Mouse (Mus musculus): ENCODE results near the gene Gm2696. TPM values are rescaled to one million over a fixed set of nuclear protein-coding genes. Genes with fewer than 3 reads are reported as not detected.
"Not testable (repeated sequence)": the region's sequence is repeated elsewhere in the genome, so short reads cannot be mapped to it uniquely, and the experiment has no call there.

Gene Gm2696
- not detected in 2 replicates for polyA plus RNA-seq (2014; fragmentation: Nextera tagmentation; extraction: Ambion mirVana)

DNA sequence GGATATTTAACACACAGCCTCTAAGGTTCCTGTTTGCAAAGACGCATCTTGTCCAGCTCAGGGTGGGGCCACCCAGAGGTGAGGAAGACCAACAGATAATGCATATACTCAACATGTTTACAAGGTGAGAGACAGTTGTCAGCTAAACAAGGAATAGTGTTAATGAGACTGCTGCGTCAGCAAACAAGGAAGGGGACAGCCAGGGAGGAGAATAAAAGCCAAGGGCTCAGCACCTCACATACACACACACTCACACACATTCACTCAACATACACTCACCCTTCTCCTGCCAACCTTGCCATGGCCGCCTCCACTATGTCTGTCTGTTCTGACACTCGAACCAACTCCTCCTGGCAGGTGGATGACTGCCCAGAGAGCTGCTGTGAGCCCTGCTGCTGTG lies at the start of gene Gm2696:
Gm2696 (plus strand) TSS at position 301 of the 400 bp plus-strand sequence.
- H3K9ac ChIP-seq (replicated peaks; ENCODE audit: low read length) = no peak within 1 kb of the TSS
- no peak within 1 kb of the TSS for H3K4me2 ChIP-seq (ENCODE audit: low read length)
- no peaks in the 10 kb centered on the region for H3K4me1 ChIP-seq (ENCODE audit: control insufficient read depth, insufficient read depth, low read length)
- 65% methylated on average over 4 of the region's 4 CpGs for WGBS
- no peak within 1 kb of the TSS for H3K4me3 ChIP-seq (replicated peaks; ENCODE audit: low read depth, low read length)
- no peak within 1 kb of the TSS for H3K27ac ChIP-seq (replicated peaks; ENCODE audit: low read depth, low read length)
- DNase-seq (no peak), ATAC-seq (ENCODE audit: low FRiP score, low TSS enrichment) (no peak)
- H3K36me3 ChIP-seq (ENCODE audit: control insufficient read depth, insufficient read depth, low read length) = no peaks in the 10 kb centered on the region
- no peaks in the 10 kb centered on the region for H3K27me3 ChIP-seq (ENCODE audit: control insufficient read depth, insufficient read depth, low read length)
- H3K9me3 ChIP-seq (ENCODE audit: control insufficient read depth, low read length) = no peaks in the 10 kb centered on the region

DNA sequence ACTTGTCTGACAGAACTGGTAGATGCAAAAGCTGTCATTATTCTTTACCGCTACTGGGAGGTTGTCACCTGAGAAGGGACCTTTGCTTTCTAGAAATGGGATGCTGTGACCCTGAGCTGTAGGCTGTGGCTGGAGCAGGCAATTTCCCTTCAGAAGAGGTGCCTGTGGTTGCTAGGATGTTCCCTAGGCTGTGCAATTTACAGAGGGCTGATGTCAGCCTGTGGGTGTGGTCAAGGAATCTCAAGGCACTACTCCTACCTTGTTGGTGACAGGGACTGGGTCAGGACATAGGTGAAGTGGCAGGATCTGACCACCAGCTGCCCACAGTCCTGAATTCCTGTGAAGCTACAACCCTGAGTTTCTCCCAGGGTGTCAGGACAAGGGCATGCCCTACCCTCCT lies 44.8 kb upstream of the Gm2696 start:
- no peak overlapping the region for H3K4me2 ChIP-seq (ENCODE audit: low read length)
- H3K27me3 ChIP-seq (ENCODE audit: control insufficient read depth, insufficient read depth, low read length) = no peaks in the 10 kb centered on the region
- no peak overlapping the region for H3K9ac ChIP-seq (replicated peaks; ENCODE audit: low read length)
- H3K9me3 ChIP-seq (ENCODE audit: control insufficient read depth, low read length) = no peaks in the 10 kb centered on the region
- no peak overlapping the region for H3K4me3 ChIP-seq (replicated peaks; ENCODE audit: low read depth, low read length)
- WGBS = 81% methylated on average over 1 of the region's 1 CpGs
- no peak for ATAC-seq (ENCODE audit: low FRiP score, low TSS enrichment)
- H3K36me3 ChIP-seq (ENCODE audit: control insufficient read depth, insufficient read depth, low read length) = no peaks in the 10 kb centered on the region
- no peak overlapping the region for H3K27ac ChIP-seq (replicated peaks; ENCODE audit: low read depth, low read length)
- no peak for DNase-seq
- H3K4me1 ChIP-seq (ENCODE audit: control insufficient read depth, insufficient read depth, low read length) = no peaks in the 10 kb centered on the region

- not testable (repeated sequence) for H3K9ac ChIP-seq (replicated peaks; ENCODE audit: low read length); H3K9me3 ChIP-seq (ENCODE audit: control insufficient read depth, low read length); ATAC-seq (ENCODE audit: low FRiP score, low TSS enrichment); H3K4me2 ChIP-seq (ENCODE audit: low read length); H3K27me3 ChIP-seq (ENCODE audit: control insufficient read depth, insufficient read depth, low read length); H3K36me3 ChIP-seq (ENCODE audit: control insufficient read depth, insufficient read depth, low read length); DNase-seq; H3K4me1 ChIP-seq (ENCODE audit: control insufficient read depth, insufficient read depth, low read length); H3K4me3 ChIP-seq (replicated peaks; ENCODE audit: low read depth, low read length); H3K27ac ChIP-seq (replicated peaks; ENCODE audit: low read depth, low read length)
- WGBS = 79% methylated on average over 1 of the region's 1 CpGs
These were observed 43.3 kb upstream of the Gm2696 start, which contains the start of gene Gm3238 for GRCm38 (mm10) chr10:77771225-77771624. Gm3238 (minus strand) TSS chr10:77771325.

- H3K4me2 ChIP-seq (ENCODE audit: low read length); H3K4me3 ChIP-seq (replicated peaks; ENCODE audit: low read depth, low read length); H3K4me1 ChIP-seq (ENCODE audit: control insufficient read depth, insufficient read depth, low read length); ATAC-seq (ENCODE audit: low FRiP score, low TSS enrichment); H3K27me3 ChIP-seq (ENCODE audit: control insufficient read depth, insufficient read depth, low read length); H3K9ac ChIP-seq (replicated peaks; ENCODE audit: low read length); H3K36me3 ChIP-seq (ENCODE audit: control insufficient read depth, insufficient read depth, low read length); DNase-seq; H3K9me3 ChIP-seq (ENCODE audit: control insufficient read depth, low read length); H3K27ac ChIP-seq (replicated peaks; ENCODE audit: low read depth, low read length): not testable (repeated sequence)
- WGBS = 88% methylated on average over 2 of the region's 3 CpGs
These were observed 42.3 kb upstream of the Gm2696 start for GRCm38 (mm10) chr10:77772142-77772541.

DNA sequence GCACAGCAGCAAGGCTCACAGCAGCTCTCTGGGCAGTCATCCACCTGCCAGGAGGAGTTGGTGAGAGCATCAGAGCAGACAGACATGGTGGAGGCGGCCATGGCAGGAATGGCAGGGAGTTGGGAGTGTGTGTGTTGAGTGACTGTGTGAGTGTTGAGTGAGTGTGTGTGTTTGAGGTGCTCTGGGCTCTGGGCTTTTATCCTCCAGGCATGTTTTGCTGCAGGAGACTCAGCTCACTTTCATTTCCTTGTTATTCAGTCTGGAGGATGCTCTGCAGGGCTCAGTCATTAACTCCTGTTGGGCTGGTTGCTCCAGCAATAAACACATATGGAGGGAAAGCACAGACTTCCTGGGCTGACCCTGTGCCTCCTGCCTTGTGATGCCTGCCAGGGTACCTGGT lies 37.6 kb upstream of the Gm2696 start, which contains the start of gene Gm7138:
Gm7138 (minus strand) TSS at position 101 of the 400 bp plus-strand sequence.
- H3K27me3 ChIP-seq (ENCODE audit: control insufficient read depth, insufficient read depth, low read length); DNase-seq; H3K36me3 ChIP-seq (ENCODE audit: control insufficient read depth, insufficient read depth, low read length); ATAC-seq (ENCODE audit: low FRiP score, low TSS enrichment); H3K4me1 ChIP-seq (ENCODE audit: control insufficient read depth, insufficient read depth, low read length); H3K9ac ChIP-seq (replicated peaks; ENCODE audit: low read length); H3K9me3 ChIP-seq (ENCODE audit: control insufficient read depth, low read length); H3K4me3 ChIP-seq (replicated peaks; ENCODE audit: low read depth, low read length); H3K27ac ChIP-seq (replicated peaks; ENCODE audit: low read depth, low read length); H3K4me2 ChIP-seq (ENCODE audit: low read length): not testable (repeated sequence)
- 64% methylated on average over 1 of the region's 1 CpGs for WGBS

GRCm38 (mm10) chr10:77782442-77782841 lies 32.0 kb upstream of the Gm2696 start, which contains the start of gene Gm3250:
Gm3250 (minus strand) TSS chr10:77782542.
- not testable (repeated sequence) for H3K4me1 ChIP-seq (ENCODE audit: control insufficient read depth, insufficient read depth, low read length); H3K9ac ChIP-seq (replicated peaks; ENCODE audit: low read length); H3K27me3 ChIP-seq (ENCODE audit: control insufficient read depth, insufficient read depth, low read length); H3K9me3 ChIP-seq (ENCODE audit: control insufficient read depth, low read length); H3K4me3 ChIP-seq (replicated peaks; ENCODE audit: low read depth, low read length); H3K36me3 ChIP-seq (ENCODE audit: control insufficient read depth, insufficient read depth, low read length); DNase-seq; ATAC-seq (ENCODE audit: low FRiP score, low TSS enrichment); H3K27ac ChIP-seq (replicated peaks; ENCODE audit: low read depth, low read length); H3K4me2 ChIP-seq (ENCODE audit: low read length)
- WGBS = 60% methylated on average over 1 of the region's 1 CpGs

GRCm38 (mm10) chr10:77783396-77783795 lies 31.1 kb upstream of the Gm2696 start:
- WGBS = 87% methylated on average over 1 of the region's 3 CpGs

DNA sequence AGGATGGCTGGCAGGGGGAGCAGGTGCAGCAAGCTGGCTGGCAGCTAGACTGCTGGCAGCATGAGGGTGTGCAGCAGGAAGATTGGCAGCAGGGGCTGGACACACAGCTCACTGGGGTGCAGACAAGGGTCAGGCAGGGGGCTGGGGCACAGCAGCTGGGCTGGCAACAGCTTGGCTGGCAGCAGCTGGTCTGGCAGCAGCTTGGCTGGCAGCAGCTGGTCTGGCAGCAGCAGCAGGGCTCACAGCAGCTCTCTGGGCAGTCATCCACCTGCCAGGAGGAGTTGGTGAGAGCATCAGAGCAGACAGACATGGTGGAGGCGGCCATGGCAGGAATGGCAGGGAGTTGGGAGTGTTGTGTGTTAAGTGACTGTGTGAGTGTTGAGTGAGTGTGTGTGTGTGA lies 26.6 kb upstream of the Gm2696 start, which contains the start of gene Gm7137:
Gm7137 (minus strand) TSS at position 325 of the 400 bp plus-strand sequence.
- not testable (repeated sequence) for ATAC-seq (ENCODE audit: low FRiP score, low TSS enrichment); H3K27ac ChIP-seq (replicated peaks; ENCODE audit: low read depth, low read length); DNase-seq; H3K9me3 ChIP-seq (ENCODE audit: control insufficient read depth, low read length); H3K27me3 ChIP-seq (ENCODE audit: control insufficient read depth, insufficient read depth, low read length); H3K4me3 ChIP-seq (replicated peaks; ENCODE audit: low read depth, low read length); H3K4me2 ChIP-seq (ENCODE audit: low read length); H3K4me1 ChIP-seq (ENCODE audit: control insufficient read depth, insufficient read depth, low read length); H3K9ac ChIP-seq (replicated peaks; ENCODE audit: low read length); H3K36me3 ChIP-seq (ENCODE audit: control insufficient read depth, insufficient read depth, low read length)
- WGBS = 83% methylated on average over 1 of the region's 1 CpGs

More at GRCm38 (mm10) chr10:77783396-77783795, 31.1 kb upstream of the Gm2696 start:
- H3K4me2 ChIP-seq (ENCODE audit: low read length); H3K9me3 ChIP-seq (ENCODE audit: control insufficient read depth, low read length); H3K27ac ChIP-seq (replicated peaks; ENCODE audit: low read depth, low read length); H3K9ac ChIP-seq (replicated peaks; ENCODE audit: low read length); DNase-seq; H3K27me3 ChIP-seq (ENCODE audit: control insufficient read depth, insufficient read depth, low read length); H3K4me1 ChIP-seq (ENCODE audit: control insufficient read depth, insufficient read depth, low read length); H3K4me3 ChIP-seq (replicated peaks; ENCODE audit: low read depth, low read length); ATAC-seq (ENCODE audit: low FRiP score, low TSS enrichment); H3K36me3 ChIP-seq (ENCODE audit: control insufficient read depth, insufficient read depth, low read length): not testable (repeated sequence)

GRCm38 (mm10) chr10:77788621-77789020 lies 25.9 kb upstream of the Gm2696 start:
- H3K36me3 ChIP-seq (ENCODE audit: control insufficient read depth, insufficient read depth, low read length) = no peaks in the 10 kb centered on the region
- WGBS = 94% methylated on average over 2 of the region's 2 CpGs

More at GRCm38 (mm10) chr10:77788621-77789020, 25.9 kb upstream of the Gm2696 start:
- H3K9me3 ChIP-seq (ENCODE audit: control insufficient read depth, low read length) = no peaks in the 10 kb centered on the region
- H3K9ac ChIP-seq (replicated peaks; ENCODE audit: low read length) = no peak overlapping the region
- DNase-seq (no peak), ATAC-seq (ENCODE audit: low FRiP score, low TSS enrichment) (no peak)
- no peaks in the 10 kb centered on the region for H3K27me3 ChIP-seq (ENCODE audit: control insufficient read depth, insufficient read depth, low read length)
- H3K4me3 ChIP-seq (replicated peaks; ENCODE audit: low read depth, low read length) = no peak overlapping the region
- H3K4me2 ChIP-seq (ENCODE audit: low read length) = no peak overlapping the region
- H3K4me1 ChIP-seq (ENCODE audit: control insufficient read depth, insufficient read depth, low read length) = no peaks in the 10 kb centered on the region
- no peak overlapping the region for H3K27ac ChIP-seq (replicated peaks; ENCODE audit: low read depth, low read length)

Measured in midbrain, embryonic 14.5 days (tissue).